Mouse (Mus musculus): Measurements from ENCODE around the gene Rpl10. TPM values are rescaled to one million over a fixed set of nuclear protein-coding genes. Genes with fewer than 3 reads are reported as not detected.
A peak's percentile ranks its signal among the peaks of the same experiment; 100 is the strongest.

Gene Rpl10
- polyA plus RNA-seq, 1 experiment = 2,470 TPM

GRCm38 (mm10) chrX:74254888-74255565 is 15.6 kb upstream of the Rpl10 start:
- peaks cover 9% of the 10 kb centered on the region for H3K36me3 ChIP-seq (ENCODE audit: control insufficient read depth, insufficient read depth)
- H3K27me3 ChIP-seq (ENCODE audit: control insufficient read depth, insufficient read depth, insufficient read length) = no peaks in the 10 kb centered on the region
- TF ChIP-seq REST (IDR thresholded peaks at IDR 0.05; ENCODE audit: insufficient read depth, insufficient read length) (no peak), MAX (IDR thresholded peaks at IDR 0.05; ENCODE audit: low read depth) (no peak), CEBPB (IDR thresholded peaks at IDR 0.05; ENCODE audit: insufficient read depth, poor library complexity, severe bottlenecking) (no peak), SRF (IDR thresholded peaks at IDR 0.05; ENCODE audit: control insufficient read depth, insufficient read length, low read depth) (no peak), POLR2AphosphoS2 (IDR thresholded peaks at IDR 0.05; ENCODE audit: insufficient read length, low read depth) (no peak), TCF3 (IDR thresholded peaks at IDR 0.05; ENCODE audit: insufficient read length, low read depth) (no peak), MYOG (IDR thresholded peaks at IDR 0.05; ENCODE audit: control insufficient read depth in 1 of 3, insufficient read depth in 1 of 3, insufficient read length in 2 of 3, low read depth in 2 of 3) (no peak), E2F4 (IDR thresholded peaks at IDR 0.05; ENCODE audit: insufficient read depth) (no peak), POLR2A (IDR thresholded peaks at IDR 0.05; ENCODE audit: insufficient read length, low read depth) (no peak), TCF12 (IDR thresholded peaks at IDR 0.05; ENCODE audit: insufficient read depth, poor library complexity, severe bottlenecking) (no peak), USF1 (IDR thresholded peaks at IDR 0.05; ENCODE audit: low read depth) (no peak), MYOD1 (IDR thresholded peaks at IDR 0.05; ENCODE audit: control insufficient read depth in 1 of 3, insufficient read length in 2 of 3, low read depth in 2 of 3) (no peak)
- H3K4me2 ChIP-seq (ENCODE audit: low read depth) = peak overlapping the region; percentile 70
- H3ac ChIP-seq (ENCODE audit: control insufficient read depth, insufficient read length) = peak overlapping the region; percentile 77
- peaks cover 15% of the 10 kb centered on the region for H3K79me2 ChIP-seq (ENCODE audit: control insufficient read depth, insufficient read depth)
- H3K4me3 ChIP-seq = peak overlapping the region; percentile 60

- Histone ChIP-seq H3K27me3 (ENCODE audit: control insufficient read depth, insufficient read depth, insufficient read length) (no peaks in the 10 kb centered on the region), H3K4me3 (no peak overlapping the region), H3K36me3 (ENCODE audit: control insufficient read depth, insufficient read depth) (peaks cover 9% of the 10 kb centered on the region), H3K79me2 (ENCODE audit: control insufficient read depth, insufficient read depth) (peaks cover 15% of the 10 kb centered on the region), H3ac (ENCODE audit: control insufficient read depth, insufficient read length) (no peak overlapping the region), H3K4me2 (ENCODE audit: low read depth) (no peak overlapping the region)
- no peak for TF ChIP-seq USF1 (IDR thresholded peaks at IDR 0.05; ENCODE audit: low read depth)
- TF ChIP-seq POLR2A (IDR thresholded peaks at IDR 0.05; ENCODE audit: insufficient read length, low read depth) = no peak
- no peak for TF ChIP-seq REST (IDR thresholded peaks at IDR 0.05; ENCODE audit: insufficient read depth, insufficient read length)
- no peak for TF ChIP-seq E2F4 (IDR thresholded peaks at IDR 0.05; ENCODE audit: insufficient read depth)
Observed at GRCm38 (mm10) chrX:74257746-74258145, 12.9 kb upstream of the Rpl10 start.

GRCm38 (mm10) chrX:74269736-74270061 is 913 bp upstream of the Rpl10 start:
- Histone ChIP-seq H3K36me3 (ENCODE audit: control insufficient read depth, insufficient read depth) (no peaks in the 10 kb centered on the region), H3K4me2 (ENCODE audit: low read depth) (peak overlapping the region; percentile 71), H3K27me3 (ENCODE audit: control insufficient read depth, insufficient read depth, insufficient read length) (no peaks in the 10 kb centered on the region), H3K4me3 (peak overlapping the region; percentile 88), H3ac (ENCODE audit: control insufficient read depth, insufficient read length) (peak overlapping the region; percentile 25), H3K79me2 (ENCODE audit: control insufficient read depth, insufficient read depth) (peaks cover 20% of the 10 kb centered on the region)
- TF ChIP-seq SRF (IDR thresholded peaks at IDR 0.05; ENCODE audit: control insufficient read depth, insufficient read length, low read depth) (peak; percentile 70), E2F4 (IDR thresholded peaks at IDR 0.05; ENCODE audit: insufficient read depth) (no peak)

GRCm38 (mm10) chrX:74270902-74271551 is 415 bp downstream of the Rpl10 start:
- no peak for TF ChIP-seq USF1 (IDR thresholded peaks at IDR 0.05; ENCODE audit: low read depth)
- peak; percentile 62 for TF ChIP-seq POLR2AphosphoS2 (IDR thresholded peaks at IDR 0.05; ENCODE audit: insufficient read length, low read depth)
- TF ChIP-seq POLR2A (IDR thresholded peaks at IDR 0.05; ENCODE audit: insufficient read length, low read depth) = peak; percentile 40
- H3K36me3 ChIP-seq (ENCODE audit: control insufficient read depth, insufficient read depth) = no peaks in the 10 kb centered on the region

GRCm38 (mm10) chrX:74273422-74274322 is 3.1 kb downstream of the Rpl10 start:
- H3K4me3 ChIP-seq = no peak overlapping the region
- TF ChIP-seq POLR2A (IDR thresholded peaks at IDR 0.05; ENCODE audit: insufficient read length, low read depth) = peak; percentile 54
- TF ChIP-seq CEBPB (IDR thresholded peaks at IDR 0.05; ENCODE audit: insufficient read depth, poor library complexity, severe bottlenecking) = no peak
- TF ChIP-seq POLR2AphosphoS2 (IDR thresholded peaks at IDR 0.05; ENCODE audit: insufficient read length, low read depth) = peak; percentile 82

More at GRCm38 (mm10) chrX:74270902-74271551, 415 bp downstream of the Rpl10 start:
- Histone ChIP-seq H3K27me3 (ENCODE audit: control insufficient read depth, insufficient read depth, insufficient read length) (no peaks in the 10 kb centered on the region), H3K79me2 (ENCODE audit: control insufficient read depth, insufficient read depth) (peaks cover 20% of the 10 kb centered on the region), H3K4me3 (peak overlapping the region; percentile 88), H3ac (ENCODE audit: control insufficient read depth, insufficient read length) (no peak overlapping the region), H3K4me2 (ENCODE audit: low read depth) (peak overlapping the region; percentile 72)

More at GRCm38 (mm10) chrX:74273422-74274322, 3.1 kb downstream of the Rpl10 start:
- H3ac ChIP-seq (ENCODE audit: control insufficient read depth, insufficient read length) = no peak overlapping the region
- no peak overlapping the region for H3K4me2 ChIP-seq (ENCODE audit: low read depth)
- H3K79me2 ChIP-seq (ENCODE audit: control insufficient read depth, insufficient read depth) = peaks cover 20% of the 10 kb centered on the region
- no peaks in the 10 kb centered on the region for H3K27me3 ChIP-seq (ENCODE audit: control insufficient read depth, insufficient read depth, insufficient read length)
- no peaks in the 10 kb centered on the region for H3K36me3 ChIP-seq (ENCODE audit: control insufficient read depth, insufficient read depth)
